Mouse (Mus musculus) heart, adult 2 months (tissue): ENCODE data around the gene Rnf144a.

Source experiments
- CTCF ChIP-seq: fragments of 200-600 bp; IDR thresholded peaks from 2 replicates; pipeline ENCODE4 v1.8.1; 2022; ENCODE audit warnings: antibody characterized with exemption, mild to moderate bottlenecking, moderate library complexity
- EP300 ChIP-seq: fragments of 200-500 bp; IDR thresholded peaks from 2 replicates; pipeline ENCODE4 v1.6.1; 2011; ENCODE audit warnings: low read depth, low read length, control low read depth; ENCODE audit not compliant: insufficient read depth

DNA sequence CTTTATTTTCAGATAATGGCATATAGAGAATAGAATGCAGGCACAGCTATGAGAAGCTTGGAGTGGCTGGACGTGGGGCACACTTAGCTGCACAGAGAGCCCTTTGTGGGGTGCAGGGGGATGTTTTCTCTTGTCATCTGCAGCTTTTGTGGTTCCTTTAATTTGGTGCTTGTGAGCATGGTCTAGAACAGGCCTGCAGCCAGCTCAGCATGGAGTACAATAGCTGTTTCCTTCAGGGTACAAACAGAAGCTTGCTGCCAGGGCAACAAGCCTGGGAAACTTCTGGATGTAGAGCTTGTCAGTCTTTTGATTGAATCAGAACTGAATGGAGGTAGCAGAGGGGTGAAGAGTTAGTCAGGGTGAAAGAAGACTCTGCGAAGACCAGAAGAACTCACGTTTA is 63.7 kb downstream of the Rnf144a start:
- TF ChIP-seq CTCF (no peak), EP300 (no peak)
